Mouse (Mus musculus) brain, adult 2 months (tissue): ENCODE measurements around the gene Coro2b.

Experiments
- DNase-seq: peaks from one replicate; pipeline ENCODE4 v3.0.0; 2011; ENCODE audit warnings: low read depth, low spot score

Gene Coro2b

DNA sequence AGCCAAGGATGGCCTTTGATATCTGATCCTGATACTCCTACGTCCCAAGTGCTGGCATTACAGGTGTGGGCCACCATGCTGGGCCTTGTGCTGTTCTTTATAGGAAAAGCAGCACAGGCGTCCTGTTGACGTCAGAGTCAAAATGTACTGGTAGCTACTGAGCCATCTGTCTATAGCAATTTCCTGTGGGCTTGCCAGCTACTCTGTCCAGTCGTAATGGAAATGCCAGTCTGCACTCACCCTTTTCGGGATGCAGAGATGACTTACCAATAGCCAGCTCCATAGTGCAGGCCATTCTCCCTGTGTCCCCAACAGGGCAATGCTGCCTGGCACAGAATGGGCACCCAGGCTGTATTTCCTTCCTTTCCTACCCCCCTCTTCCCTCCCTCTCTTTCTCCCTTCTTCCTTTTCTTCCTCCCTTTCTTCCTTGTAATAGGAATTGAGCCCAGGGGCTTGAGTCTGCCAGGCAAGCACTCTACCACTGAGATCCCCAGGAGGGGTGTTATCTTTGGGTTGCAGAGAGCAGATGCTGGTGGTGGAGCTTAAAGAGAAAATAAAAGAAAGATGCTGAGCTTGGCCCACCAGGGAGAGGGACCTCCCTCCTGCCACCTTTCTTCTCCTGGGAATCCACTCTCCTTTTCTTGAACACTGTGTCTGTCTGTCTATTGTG is 98.6 kb downstream of the Coro2b start:
- peak; percentile 92 for DNase-seq

DNA sequence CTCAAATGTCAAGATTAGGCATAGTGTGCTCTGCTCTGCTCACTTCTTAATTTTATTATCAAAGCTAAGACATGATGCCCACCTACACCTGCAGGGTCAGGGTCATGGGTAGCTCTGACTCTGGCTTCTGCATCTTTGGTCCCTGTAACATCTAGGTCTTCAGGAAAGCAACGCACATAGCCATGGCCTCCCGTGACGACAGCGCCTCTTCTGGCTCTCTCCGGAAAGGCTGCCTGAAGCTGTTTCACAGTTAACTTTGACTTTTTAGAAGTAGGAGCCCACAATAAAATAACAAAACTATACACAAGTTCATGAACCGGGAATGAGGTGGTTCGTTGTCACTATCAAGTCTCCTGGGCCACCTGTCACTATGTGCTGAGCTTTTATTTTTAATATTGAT is 99.4 kb downstream of the Coro2b start:
- no peak for DNase-seq

DNA sequence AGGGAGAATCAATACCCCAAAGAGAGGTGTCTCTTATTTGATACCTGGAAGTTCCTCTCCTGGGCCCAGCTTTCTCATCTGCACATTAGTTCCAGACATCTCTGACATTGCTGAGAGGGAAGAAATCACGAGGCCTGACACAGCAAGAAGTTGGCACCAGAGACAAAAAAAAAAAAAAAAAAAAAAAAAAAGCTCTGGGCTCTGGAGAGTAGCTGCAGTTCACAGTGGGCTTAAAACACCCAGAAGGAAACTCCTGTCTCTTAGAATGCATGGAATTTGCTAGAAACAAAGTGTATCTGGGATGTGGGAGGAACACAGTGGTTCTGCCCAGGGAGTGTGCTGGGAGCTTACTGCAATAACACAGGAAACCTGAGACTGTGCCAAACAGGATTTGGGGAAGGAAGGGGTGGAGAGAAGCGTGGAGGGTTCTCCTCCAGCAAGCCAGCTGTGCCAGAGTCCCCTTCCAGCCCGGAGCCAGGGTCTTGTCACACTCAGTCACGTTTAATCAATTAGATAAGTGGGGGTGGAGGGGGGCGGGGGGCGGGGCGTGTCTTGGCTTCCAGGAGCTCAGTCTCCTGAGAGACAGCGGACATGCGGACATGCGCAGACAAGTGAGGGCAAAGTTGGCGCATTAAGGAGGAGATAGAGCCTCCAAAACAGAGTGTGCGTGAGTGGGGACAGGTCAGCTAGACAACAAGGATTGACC is 101.1 kb downstream of the Coro2b start:
- DNase-seq: peak; percentile 91

DNA sequence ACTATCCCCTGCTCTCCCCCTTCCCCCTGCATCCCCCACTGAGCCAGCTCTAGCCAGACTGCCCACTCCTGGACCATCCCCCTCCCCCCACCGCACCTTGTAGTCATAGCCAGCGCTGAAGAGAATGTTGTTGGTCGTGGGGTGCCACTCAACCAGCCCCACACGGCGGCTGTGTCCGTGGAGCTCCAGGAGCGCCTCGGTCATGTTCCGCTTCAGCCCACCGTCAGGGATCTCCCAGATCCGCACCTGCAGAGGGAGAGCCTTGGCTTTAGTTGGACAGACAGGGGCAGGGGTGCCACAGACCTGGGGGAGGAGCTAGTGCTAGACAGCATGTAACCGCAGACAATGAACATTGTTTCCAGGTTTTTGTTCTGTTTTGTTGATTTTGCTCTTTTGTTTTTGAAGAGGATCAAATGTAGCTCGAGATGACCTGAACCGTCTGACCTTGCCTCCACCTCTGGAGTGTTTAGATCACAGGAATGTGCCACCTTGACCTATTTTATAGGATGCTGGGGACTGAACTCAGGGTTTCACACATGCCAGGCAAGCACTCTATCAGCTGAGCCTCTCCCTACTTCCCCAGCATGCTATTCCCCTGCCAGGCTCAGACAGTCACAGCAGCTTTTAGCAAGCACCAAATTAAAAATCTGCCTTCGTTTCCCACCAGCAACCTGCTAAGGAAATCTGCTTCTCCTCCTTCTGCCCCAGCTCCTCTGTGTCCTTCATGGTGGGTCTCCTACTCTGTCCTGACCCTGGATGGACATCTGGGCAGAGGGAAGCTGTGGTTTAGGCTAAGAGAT is 104.4 kb downstream of the Coro2b start:
- DNase-seq: peak; percentile 65

DNA sequence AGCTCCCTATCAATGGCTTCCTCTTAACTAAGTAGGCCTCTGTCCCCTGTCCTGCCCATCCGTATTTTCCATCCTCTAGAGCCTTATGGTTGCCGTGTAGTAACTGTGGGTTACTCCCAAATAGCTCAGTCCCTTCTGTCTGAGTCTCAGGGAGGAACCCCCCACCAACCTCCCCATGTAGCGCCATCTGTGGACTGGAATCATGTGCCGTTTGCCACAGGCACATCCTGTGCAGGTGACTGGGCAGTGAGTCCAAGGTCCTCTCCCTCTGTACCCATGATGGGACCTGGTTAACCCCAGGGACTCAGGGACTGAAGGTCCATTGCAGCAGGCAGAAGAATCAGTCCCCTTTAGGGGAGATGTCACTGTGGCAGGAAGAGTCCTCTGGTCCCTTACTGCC is 106.1 kb downstream of the Coro2b start:
- DNase-seq: no peak

DNA sequence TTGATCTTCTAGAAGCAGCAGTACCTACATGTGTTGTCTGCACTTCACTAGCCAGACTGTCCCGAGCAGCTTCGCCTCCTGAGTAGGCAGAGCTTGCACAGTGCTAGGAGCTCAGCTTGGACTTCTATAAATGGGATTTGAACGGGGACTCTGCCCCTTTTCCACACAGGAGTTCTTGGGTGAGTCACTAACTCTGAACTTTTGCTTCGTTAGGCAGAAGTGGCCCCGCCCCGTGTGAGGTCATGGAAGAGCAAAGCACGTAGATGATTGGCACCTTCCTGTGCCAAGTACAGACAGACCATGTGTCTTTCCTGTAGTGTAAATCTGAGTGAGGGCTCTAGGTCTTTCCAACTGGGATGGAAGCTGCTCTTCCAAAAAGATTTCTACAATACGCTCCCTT is 109.8 kb downstream of the Coro2b start:
- no peak for DNase-seq

DNA sequence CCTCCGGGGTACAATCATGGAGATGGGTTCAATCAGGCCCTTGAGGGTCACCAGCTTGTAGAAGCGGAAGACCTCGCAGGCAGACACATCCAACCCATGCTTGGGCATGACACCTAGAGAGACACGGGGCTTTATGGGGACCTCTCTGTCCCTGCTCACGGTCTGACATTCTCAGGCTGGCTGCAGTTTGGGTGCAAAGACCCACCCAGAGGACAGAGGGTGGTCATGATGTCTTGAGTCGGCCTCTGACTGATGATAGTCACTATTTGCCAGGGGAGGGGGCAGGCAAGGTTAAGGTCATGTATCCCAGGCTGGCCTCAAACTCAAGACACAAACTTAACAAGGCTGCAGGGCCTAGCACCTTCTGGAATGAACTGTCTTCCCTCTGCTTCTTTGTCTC is 110.3 kb downstream of the Coro2b start:
- no peak for DNase-seq

DNA sequence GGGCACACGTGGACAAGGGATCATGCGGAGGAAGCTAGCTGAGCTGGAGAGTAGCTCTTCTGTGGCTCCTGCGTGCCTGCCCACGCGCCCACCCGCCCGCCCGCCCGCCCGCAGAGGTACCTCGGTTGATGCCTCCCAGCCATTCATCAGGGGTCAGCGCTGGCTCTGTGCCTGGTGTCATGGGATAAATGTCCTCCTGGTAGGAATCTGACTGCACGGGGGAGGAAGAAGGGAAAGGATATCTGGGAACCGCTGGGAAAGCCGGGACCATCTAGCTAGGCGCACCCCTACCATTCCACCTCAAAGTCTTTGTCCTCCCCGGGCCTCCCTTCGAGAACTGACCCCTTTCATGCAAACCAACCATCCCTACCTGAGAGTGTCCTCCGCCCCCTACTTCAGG is 110.8 kb downstream of the Coro2b start:
- DNase-seq: no peak

DNA sequence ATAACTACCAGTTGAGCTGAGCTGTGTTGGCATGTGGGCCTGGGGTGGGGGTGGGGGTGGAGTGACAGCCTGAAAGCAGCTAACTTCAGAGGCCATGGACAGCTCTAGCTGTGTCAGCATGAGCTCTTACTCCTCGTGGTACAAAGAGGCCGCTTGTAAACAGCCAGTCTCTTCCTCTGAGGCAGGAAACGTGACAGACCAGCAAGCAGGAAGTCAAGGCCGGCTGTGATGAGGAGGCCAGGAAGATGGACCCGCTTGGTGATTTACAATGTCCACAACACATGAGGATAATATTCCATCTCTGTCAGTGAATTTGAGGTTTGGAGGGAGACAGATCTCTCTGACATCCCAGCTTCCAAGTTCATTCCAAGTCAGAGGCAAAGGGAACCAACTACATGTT is 111.6 kb downstream of the Coro2b start:
- no peak for DNase-seq

DNA sequence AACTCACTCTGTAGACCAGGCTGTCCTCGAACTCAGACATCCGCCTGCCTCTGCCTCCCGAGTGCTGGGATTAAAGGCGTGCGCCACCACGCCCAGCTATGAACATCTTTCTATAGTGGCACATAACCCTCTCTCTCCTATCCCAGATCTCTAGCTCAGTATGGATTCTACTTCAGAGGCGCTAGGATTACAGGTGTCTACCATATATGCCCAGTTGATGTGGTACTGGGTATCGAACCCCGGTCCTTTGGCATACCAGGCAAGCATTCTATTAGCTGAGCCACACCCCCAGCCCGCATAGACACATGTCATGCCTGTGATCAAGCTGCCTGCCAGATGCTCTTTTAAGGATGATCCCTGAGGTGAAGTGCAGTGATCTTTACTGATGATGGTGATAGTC is 113.0 kb downstream of the Coro2b start:
- no peak for DNase-seq

DNA sequence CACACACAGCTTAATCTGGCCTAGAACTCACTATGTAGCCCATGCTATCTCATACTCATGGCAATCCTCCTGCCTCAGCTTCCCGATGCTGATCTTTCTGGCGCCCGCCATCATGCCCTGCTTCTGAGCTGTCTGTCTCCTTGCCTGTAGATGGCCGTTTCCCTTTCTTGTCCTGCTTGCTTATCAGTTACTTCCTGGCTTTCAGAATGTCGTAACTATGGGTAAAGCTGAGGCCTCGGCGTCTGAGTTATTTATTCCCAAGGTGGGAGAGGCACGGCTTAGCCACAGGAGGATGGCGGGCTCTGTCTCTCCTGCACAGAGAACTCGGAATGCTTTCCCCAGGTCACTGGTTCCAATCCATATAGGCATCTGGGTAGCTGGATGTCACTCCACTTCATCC is 113.9 kb downstream of the Coro2b start:
- DNase-seq: no peak

DNA sequence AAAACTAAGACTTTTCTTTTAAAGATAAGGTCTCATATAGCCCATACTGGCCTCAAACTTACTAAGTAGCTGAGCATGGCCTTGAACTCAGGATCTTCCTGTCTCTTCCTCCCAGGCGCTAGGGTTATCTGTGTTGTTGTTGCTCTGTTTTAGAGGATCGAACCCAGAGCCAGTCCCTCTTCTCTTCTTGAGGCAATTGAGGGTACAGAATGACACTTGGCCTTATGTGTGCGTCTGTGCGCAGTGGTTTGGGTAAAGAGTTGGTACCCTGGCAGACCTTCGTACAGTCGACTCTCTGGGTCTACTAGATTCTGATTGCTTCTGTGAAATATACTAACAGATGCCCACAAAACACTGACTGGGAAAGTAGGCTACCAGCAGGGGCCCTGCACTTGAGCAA is 114.9 kb downstream of the Coro2b start:
- no peak for DNase-seq

DNA sequence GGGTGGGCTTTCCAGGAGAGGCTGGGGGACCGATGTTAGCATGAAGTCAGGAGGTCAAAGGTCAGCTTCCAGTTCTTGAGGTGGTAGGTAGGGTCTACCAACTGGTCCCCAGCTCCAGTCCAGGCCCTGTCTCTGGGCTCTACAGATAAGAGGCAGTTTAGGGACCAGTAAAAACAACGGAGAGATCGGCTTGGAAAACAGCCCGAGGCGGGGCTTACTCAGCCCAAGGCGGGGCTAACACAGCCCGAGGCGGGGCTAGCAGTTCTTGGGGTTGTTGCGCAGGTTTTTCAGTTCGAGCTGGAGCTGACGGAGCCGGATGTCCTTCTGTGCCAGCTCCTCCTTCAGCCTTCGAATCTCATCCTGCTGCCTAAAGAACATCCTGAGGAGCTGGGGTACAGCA is 115.8 kb downstream of the Coro2b start:
- peak; percentile 83 for DNase-seq

DNA sequence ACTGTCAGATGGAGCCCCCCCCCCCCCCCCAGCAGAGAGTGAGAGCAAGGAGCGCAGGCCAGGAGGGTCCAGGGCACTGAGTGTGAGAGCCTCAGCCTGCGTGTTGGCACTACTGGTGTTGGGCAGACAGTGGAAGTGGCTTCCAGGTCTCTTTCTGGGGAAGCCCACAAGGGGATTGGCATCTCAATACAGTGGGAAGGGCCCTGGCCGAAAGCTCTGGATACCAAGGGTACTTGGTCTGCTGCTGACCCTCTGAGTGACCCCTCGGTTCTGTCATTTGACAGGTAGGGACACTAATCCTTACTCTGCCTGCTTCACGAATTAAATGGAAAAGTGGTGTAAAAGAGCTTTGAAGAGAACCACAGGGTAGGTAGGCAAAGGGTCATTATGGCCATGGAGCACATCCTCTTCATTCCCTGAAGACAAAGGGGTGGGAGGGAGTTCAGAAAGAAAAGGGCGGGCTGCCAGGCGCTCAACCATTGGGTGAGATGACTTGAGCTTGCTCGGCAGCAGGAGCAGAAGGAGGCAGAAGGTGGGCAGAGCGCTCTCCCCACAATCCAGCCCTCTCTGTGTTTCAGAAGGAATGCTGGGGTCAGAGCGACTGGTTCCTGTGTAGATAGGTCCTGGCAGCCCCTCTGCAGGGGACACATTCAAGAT is 116.5 kb downstream of the Coro2b start:
- peak; percentile 61 for DNase-seq

DNA sequence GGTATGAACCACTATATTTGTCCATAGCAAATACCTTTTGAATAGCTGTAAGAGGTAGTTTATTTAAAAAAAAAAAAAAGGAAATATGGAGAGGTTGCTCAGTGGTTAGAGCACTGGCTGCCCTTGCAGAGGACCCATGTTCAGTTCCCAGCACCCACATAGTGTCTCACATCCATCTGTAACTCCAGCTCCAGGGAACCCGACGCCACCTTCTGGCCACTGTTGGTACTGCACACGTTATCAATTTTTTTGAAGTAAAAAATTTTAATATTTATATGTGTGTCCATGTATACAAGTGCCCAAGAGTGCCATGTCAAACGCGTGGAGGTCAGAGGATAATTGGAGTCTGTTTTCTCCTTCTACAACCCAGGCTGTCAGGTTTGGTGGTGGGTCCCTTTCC is 118.1 kb downstream of the Coro2b start:
- no peak for DNase-seq

DNA sequence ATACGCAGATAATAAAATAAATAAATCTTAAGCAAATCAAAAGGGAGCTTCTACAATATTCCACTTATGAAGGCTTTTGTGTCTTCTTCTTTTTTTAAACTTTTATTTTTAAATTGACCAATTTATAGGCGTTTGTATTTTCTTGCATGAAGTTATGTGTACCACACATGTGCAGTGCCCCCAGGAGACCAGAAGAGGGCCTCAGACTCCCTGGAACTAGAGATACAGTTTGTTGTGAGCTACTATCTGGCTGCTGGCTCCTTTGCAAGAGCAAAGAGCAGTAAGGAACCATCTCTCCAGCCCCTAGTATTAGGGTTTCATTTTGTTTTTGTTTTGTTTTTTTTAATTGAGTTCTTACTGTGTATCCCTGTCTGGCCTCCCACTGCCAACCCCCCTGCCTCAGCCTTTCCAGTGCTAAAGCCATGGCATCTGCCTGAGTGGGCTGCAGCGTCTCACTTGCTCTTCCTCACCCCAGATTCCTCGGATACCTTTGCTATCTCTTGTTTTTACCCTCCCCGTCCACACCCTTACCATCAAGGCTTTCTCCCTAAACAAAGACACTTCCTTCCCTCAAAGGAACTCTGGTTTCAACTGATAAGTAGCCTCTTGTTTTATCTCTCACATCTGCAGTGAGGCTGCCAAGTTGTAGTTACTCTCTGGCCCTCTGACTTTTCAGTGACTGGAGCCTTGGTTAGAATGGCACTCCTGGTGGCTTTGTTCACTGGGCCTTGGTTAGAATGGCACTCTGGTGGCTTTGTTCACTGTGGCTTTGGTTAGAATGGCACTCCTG is 129.3 kb downstream of the Coro2b start:
- no peak for DNase-seq

DNA sequence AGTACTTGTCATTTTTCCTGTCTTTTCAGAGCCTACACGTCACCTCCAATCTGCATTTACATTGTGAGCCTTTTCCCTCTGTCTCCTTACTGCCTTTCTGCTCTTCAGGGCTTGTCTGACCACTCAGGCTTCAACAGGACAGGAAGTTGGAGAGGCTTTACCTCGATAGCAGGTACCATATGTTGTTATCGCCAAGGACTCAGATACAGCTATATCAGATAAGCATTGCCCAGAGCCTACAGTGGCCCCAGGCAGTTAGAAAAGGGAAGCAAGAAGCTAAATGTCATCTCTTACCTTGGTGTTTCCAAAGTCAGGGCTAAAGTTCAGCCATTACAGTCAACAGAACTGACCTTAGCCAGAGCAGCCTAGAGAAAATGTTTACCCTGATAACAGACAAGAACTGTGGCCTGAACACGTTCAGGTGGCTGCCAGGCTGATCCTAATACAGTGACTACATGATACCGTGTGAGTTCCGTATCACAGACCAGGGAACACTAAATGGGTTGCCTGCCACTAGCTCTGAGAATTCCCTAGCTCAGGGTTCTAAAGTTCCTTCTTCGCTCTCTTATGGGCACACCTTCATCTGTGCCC is 130.3 kb downstream of the Coro2b start:
- no peak for DNase-seq

DNA sequence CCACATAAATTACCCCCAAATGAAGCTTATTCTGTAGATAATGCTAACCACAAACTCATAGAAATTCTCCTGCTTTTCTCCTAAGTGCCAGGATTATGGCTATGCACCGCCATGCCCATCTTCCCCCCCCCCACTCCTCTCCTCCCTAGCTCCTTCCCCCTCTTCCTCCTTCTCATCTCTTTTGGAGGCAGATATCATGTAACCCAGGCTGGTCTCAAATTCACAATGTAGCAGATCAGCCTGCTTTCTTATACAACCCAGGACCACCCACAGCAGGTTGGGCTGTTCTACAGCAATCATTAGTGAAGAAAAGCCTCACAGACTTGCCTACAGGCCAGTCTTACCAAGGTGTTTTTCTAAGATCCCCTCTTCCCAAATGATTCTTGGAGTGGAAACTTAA is 135.3 kb downstream of the Coro2b start:
- no peak for DNase-seq

DNA sequence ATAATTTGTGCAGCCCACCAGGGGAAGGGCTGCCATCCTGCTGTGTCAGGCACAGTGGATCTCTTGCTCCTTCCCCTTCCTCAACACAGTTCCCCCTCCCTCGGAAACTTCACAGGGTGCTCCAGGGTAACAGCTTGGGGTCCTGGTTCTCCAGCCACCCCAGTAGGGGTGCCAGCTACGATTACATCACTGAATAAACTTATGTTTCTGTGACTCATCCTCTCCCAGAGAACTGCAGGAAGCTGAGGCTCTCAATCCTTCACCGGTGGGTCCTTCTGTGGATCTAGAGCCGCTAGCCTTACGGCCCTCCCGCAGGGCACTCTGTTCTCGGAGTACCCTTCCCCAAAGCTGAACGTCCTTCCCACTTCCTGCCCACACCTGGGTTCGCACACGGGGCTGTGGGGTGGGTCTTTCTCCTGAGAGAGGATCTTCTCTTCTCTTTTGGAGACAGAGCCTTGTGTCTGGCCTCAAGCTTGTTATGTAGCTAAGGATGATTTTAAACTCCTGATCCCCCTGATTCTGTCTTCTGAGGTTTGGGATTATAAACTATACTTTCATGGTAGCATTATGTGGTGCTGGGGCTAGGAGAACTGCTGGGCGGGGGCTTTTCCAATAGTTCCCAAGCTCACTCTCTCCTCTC is 136.2 kb downstream of the Coro2b start:
- no peak for DNase-seq

DNA sequence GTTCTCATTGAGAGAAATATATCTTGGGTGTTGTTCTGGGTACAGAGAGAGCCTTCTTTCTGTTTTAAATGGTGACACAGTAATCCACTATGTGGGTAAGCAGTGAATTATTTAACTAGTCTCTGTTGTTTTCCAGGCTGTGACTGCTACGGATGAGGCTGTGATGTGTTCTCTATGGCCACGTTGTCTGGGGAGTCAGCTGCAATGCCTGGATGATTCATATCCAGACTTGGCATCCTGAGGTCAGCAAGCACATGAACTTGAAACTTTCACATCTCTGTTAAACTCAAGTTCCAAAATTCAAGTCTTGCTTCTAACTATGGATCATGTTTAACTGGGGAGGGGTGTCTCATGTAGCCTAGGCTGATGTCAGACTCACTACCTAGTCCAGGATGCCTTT is 142.7 kb downstream of the Coro2b start:
- no peak for DNase-seq

DNA sequence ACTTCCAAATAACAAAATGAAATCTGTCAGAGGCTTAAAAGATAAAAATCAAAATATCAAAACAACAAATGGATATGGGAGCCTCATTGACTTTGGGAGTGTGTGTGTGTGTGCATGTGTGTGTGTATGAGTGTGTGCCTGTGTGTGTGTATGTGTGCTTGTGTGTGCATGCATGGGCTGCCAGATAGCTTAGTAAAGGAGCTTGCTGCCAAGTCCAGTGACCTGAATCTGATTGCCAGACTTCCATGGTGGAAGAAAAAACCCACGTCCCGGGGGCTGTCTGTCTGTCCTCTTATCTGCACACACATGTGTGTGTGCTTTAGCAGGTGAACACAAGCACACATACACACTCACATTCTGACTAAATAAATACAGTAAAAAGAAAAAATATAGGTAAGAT is 143.3 kb downstream of the Coro2b start:
- DNase-seq: no peak
